Mouse (Mus musculus): ENCODE results near the gene Krtap1-4.

The Krtap1-4 gene

DNA sequence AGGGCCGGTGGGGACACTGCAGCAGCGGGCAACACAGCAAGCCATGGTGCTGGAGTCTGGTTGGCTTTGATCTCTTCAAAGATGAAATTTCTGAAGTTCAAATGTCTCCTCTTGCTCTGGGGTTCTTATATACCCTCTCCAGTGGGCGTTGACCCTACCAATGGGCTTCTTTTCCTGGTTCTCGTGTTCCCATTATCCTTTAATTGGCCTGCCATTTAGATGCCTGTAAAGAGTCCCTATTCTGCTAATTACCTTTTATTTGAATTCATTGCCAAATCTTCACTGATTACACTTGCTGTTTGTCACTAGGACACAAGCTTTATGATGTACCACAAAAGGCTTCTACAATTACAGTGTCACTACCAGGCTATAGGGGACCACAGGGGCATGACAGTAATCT, 32.7 kb downstream of the Krtap1-4 start, which contains the start of gene Krtap3-3:
Krtap3-3 (minus strand) TSS at position 101 of the 400 bp plus-strand sequence.
- in situ Hi-C loops (cut with MboI, MseI), result no loop called here

DNA sequence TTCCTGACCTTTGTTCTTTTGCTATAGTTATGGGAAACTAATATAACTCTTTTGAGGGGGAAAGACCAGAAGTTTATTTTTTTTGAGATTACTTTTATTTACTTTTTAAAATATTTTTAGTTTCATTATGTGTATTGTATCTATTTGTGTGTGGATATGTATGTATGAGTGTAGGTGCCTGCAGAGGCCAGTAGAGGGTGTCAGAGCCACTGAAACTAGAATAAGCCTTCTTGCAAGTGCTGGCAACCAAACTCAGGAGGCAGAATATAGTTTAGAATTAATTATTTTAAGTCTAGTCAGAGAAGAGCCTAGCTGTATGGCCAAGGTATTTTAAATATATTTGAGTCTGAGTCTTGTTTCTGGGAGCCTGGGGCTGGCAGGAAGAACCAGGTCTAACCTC, 35.6 kb downstream of the Krtap1-4 start:
- in situ Hi-C loops (cut with MboI, MseI), result no loop called here

DNA sequence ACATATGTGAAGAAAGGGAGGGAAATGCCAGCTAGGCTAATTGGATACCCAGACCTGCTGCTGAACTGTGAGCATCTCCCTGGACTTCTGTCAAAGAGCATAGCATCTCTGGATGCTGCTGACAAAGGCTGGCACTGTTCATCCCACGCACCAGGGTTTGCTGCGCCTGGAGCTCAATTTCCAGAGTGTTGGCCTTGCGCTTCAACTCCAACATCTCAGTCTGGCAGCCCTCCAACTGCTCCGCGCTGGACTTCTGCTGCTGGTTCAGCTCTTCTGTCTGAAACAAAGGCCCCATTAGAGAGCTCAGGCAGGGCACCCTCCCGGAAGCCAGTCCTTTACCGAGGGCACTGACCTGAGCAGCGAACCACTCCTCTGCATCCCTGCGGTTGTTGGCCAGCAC, 43.7 kb downstream of the Krtap1-4 start:
- in situ Hi-C loops (cut with MboI, MseI), result no loop called here
